Mouse (Mus musculus): ENCODE measurements around the gene Id3.

Id3 gene

GRCm38 (mm10) chr4:136135874-136136728 lies 7.2 kb upstream of the Id3 start:
- Histone ChIP-seq H3K36me3 (ENCODE audit: control insufficient read depth, insufficient read depth, low read length, poor library complexity, severe bottlenecking) (no peaks in the 10 kb centered on the region), H3K27me3 (ENCODE audit: control insufficient read depth, insufficient read depth, low read length, poor library complexity, severe bottlenecking) (no peaks in the 10 kb centered on the region; the same call in 1 of the 2 replicates)
- DNase-seq (ENCODE audit: low read depth, low spot score), result no peak

GRCm38 (mm10) chr4:136139326-136140110 lies 3.8 kb upstream of the Id3 start:
- H3K27me3 ChIP-seq (ENCODE audit: control insufficient read depth, insufficient read depth, low read length, poor library complexity, severe bottlenecking), result no peaks in the 10 kb centered on the region; the same call in 1 of the 2 replicates
- H3K36me3 ChIP-seq (ENCODE audit: control insufficient read depth, insufficient read depth, low read length, poor library complexity, severe bottlenecking), result no peaks in the 10 kb centered on the region
- DNase-seq (ENCODE audit: low read depth, low spot score), result no peak

DNA sequence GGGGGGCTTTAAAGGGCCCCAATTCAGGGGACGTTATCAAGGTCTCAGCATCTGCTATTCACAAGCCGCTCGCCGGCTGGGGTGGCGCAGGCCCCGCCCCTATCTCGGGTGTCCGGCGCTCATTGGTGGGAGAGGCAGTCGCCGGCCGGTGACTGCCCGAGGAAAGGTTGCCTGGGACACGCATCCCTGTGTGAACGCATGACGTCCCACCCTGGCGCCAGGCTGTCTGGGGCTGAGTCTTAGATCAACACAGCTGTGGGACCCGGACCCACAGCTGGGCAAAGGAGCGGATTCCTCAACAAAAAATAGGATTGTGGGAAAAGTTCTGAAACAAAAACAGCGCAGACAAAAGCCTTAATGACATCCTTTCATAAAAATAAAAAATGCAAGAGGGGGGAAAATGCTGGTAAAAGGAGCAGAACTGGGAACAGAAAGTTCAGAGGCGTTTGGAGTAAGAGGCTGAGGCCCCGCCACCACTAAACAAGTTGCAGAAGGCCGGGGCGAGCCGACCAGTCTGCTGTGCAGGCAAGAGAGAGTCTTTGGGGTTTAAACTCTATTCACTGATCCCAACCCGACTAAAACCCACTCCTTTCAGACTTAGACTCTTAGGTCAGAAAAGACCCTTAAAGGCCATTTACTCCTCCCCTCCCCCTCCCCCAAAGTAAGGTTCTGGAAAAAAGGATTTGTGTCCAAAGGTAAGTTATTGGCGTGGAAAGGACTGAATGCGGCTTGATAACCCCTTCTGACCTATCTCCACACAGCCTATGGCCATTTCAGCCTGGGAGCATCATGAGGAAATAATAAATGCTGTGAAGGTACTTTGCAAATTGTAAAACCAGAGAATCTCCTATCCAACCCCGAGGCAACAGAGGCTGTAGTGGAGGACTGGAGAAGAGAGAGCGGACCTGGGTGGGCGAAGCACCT lies 2.7 kb upstream of the Id3 start:
- peaks cover 4% of the 10 kb centered on the region; the same call in 1 of the 2 replicates for H3K36me3 ChIP-seq (ENCODE audit: control insufficient read depth, insufficient read depth, low read length, poor library complexity, severe bottlenecking)
- DNase-seq (ENCODE audit: low read depth, low spot score), result peak; percentile 73

GRCm38 (mm10) chr4:136142267-136143192 lies 767 bp upstream of the Id3 start:
- H3K27me3 ChIP-seq (ENCODE audit: control insufficient read depth, insufficient read depth, low read length, poor library complexity, severe bottlenecking), result no peaks in the 10 kb centered on the region
- peaks cover 8% of the 10 kb centered on the region; the same call in 1 of the 2 replicates for H3K36me3 ChIP-seq (ENCODE audit: control insufficient read depth, insufficient read depth, low read length, poor library complexity, severe bottlenecking)
- DNase-seq (ENCODE audit: low read depth, low spot score), result no peak

More for the DNA sequence above, 2.7 kb upstream of the Id3 start:
- no peaks in the 10 kb centered on the region for H3K27me3 ChIP-seq (ENCODE audit: control insufficient read depth, insufficient read depth, low read length, poor library complexity, severe bottlenecking)

DNA sequence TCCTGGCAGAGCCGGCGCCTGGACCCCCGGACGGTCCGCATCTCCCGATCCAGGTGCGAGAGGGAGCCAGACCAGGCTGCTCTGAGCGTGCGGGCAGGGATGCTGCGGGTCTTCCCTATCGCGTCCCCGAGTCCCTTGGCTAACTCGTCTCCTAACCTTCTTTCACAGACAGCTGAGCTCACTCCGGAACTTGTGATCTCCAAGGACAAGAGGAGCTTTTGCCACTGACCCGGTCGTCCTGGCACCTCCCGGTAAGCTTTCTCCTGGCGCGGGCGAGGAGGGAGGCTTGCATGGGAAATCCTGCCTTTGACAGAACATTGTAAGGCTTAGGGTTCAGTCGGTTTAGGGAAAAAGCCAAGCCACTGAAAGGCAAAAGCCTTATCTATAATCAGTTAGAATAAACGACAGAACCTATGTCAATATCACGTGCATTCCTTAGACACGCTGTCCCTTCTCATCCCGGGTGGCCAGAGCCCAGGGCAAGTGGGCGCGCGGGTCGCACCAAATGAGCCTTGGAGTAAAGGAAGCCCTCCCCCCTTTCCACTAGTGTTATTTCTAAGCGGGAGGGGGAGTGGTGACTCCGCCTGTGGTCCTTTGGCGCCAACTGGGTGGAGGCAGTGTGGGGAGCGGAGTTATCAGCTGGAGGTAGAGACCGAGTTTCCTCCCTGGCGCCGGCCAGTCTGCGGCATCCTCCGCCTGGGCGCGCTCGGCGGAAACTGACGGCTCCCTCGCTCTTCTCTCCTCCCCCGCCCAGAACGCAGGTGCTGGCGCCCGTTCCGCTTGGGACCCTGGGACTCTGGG lies 1.0 kb downstream of the Id3 start:
- peak; percentile 75 for DNase-seq (ENCODE audit: low read depth, low spot score)
- no peaks in the 10 kb centered on the region for H3K27me3 ChIP-seq (ENCODE audit: control insufficient read depth, insufficient read depth, low read length, poor library complexity, severe bottlenecking)
- peaks cover 8% of the 10 kb centered on the region; the same call in 1 of the 2 replicates for H3K36me3 ChIP-seq (ENCODE audit: control insufficient read depth, insufficient read depth, low read length, poor library complexity, severe bottlenecking)

DNA sequence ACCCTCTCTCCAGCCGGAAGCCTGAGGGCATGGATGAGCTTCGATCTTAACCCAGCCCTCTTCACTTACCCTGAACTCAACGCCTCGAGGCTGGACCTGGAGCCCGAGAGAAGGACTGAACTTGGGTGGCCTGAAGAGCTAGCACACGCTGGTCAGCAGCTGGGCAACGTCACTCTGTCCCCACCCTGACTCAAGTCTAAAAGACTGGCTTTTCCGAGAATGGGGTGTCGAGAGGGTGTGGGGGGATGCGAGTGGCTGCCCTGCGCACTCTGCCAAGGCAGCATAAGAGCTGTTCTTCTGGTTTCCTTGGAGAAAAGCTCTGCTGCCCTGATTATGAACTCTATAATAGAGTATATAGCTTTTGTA lies 1.6 kb downstream of the Id3 start:
- H3K27me3 ChIP-seq (ENCODE audit: control insufficient read depth, insufficient read depth, low read length, poor library complexity, severe bottlenecking), result no peaks in the 10 kb centered on the region
- DNase-seq (ENCODE audit: low read depth, low spot score), result no peak
- H3K36me3 ChIP-seq (ENCODE audit: control insufficient read depth, insufficient read depth, low read length, poor library complexity, severe bottlenecking), result peaks cover 8% of the 10 kb centered on the region; the same call in 1 of the 2 replicates

GRCm38 (mm10) chr4:136145362-136145885 lies 2.1 kb downstream of the Id3 start:
- no peak for DNase-seq (ENCODE audit: low read depth, low spot score)
- Histone ChIP-seq H3K36me3 (ENCODE audit: control insufficient read depth, insufficient read depth, low read length, poor library complexity, severe bottlenecking) (peaks cover 8% of the 10 kb centered on the region; the same call in 1 of the 2 replicates), H3K27me3 (ENCODE audit: control insufficient read depth, insufficient read depth, low read length, poor library complexity, severe bottlenecking) (no peaks in the 10 kb centered on the region)

GRCm38 (mm10) chr4:136145991-136146711 lies 2.9 kb downstream of the Id3 start:
- Histone ChIP-seq H3K36me3 (ENCODE audit: control insufficient read depth, insufficient read depth, low read length, poor library complexity, severe bottlenecking) (peaks cover 8% of the 10 kb centered on the region; the same call in 1 of the 2 replicates), H3K27me3 (ENCODE audit: control insufficient read depth, insufficient read depth, low read length, poor library complexity, severe bottlenecking) (no peaks in the 10 kb centered on the region)
- DNase-seq (ENCODE audit: low read depth, low spot score), result no peak

DNA sequence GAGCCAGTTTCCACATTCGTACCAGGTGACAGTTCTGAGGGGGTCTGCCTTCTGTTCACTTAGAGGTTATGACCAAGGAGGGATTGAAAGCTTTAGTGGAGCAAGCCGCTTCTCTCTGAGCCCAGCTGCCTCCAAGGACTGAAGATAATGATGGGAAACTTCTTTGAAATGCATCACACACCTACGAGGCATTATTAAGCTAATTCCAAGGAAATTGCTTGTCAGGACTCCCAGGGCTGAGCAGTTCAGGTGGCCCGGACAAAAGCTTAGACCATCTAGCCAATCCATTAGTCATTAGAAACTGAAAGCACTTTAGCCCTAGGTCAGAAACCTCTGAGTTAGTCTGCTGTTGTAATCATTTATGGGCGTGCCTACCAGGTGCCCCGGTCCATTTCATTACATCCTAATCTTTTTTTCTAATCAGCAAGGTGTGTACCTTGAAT lies 3.4 kb downstream of the Id3 start:
- peak; percentile 36 for DNase-seq (ENCODE audit: low read depth, low spot score)
- H3K36me3 ChIP-seq (ENCODE audit: control insufficient read depth, insufficient read depth, low read length, poor library complexity, severe bottlenecking), result peaks cover 8% of the 10 kb centered on the region; the same call in 1 of the 2 replicates
- H3K27me3 ChIP-seq (ENCODE audit: control insufficient read depth, insufficient read depth, low read length, poor library complexity, severe bottlenecking), result no peaks in the 10 kb centered on the region

DNA sequence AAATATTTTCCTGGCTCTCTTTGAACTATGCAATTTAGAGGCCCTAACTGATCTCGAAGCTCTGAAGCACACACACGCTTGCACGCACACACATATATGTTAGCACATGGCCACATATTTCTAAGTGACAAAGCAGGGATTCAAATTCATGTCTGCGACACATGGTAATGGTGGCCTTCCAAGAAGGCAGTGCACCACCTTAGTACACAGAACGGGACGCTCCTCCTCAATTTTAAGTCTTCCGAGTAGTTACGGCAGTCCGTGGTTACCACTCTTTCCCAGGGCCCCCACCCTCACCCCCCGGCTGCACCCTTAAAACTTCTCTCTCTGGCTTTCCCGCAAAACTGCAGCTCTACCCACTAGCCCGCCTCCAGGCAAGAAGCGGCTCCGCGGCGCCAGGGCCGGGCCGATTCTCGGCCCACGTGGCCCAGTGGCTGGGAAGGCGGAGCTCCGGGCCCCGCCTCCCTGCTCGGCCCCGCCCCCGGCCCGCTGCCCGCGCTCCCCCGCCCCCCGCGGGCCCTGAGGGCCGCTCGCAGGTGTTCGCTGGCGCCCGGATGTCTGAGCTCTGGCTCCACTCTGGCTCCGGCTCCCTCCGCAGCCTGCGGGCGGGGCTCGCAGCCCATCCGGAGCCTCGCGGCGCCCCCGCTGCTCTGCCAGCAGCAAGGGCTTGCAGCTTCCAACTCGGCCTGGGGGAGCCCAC lies 4.3 kb downstream of the Id3 start:
- Histone ChIP-seq H3K36me3 (ENCODE audit: control insufficient read depth, insufficient read depth, low read length, poor library complexity, severe bottlenecking) (peaks cover 8% of the 10 kb centered on the region; the same call in 1 of the 2 replicates), H3K27me3 (ENCODE audit: control insufficient read depth, insufficient read depth, low read length, poor library complexity, severe bottlenecking) (no peaks in the 10 kb centered on the region)
- DNase-seq (ENCODE audit: low read depth, low spot score), result peak; percentile 92

GRCm38 (mm10) chr4:136148342-136149044 lies 5.2 kb downstream of the Id3 start:
- H3K36me3 ChIP-seq (ENCODE audit: control insufficient read depth, insufficient read depth, low read length, poor library complexity, severe bottlenecking), result peaks cover 8% of the 10 kb centered on the region; the same call in 1 of the 2 replicates
- peak; percentile 46 for DNase-seq (ENCODE audit: low read depth, low spot score)
- no peaks in the 10 kb centered on the region for H3K27me3 ChIP-seq (ENCODE audit: control insufficient read depth, insufficient read depth, low read length, poor library complexity, severe bottlenecking)
